Mouse (Mus musculus) lung, adult 2 months (tissue): ENCODE data around the gene Alk.

ENCODE experiments used
- CTCF ChIP-seq: fragments of 200-500 bp; IDR thresholded peaks from 2 replicates; pipeline ENCODE4 v1.5.1; 2011; ENCODE audit warnings: mild to moderate bottlenecking, low read length, control low read depth; ENCODE audit not compliant: insufficient read depth
- POLR2A ChIP-seq: fragments of 200-500 bp; IDR thresholded peaks from 2 replicates; pipeline ENCODE4 v1.6.1; 2011; ENCODE audit warnings: low read depth, mild to moderate bottlenecking, control low read depth, low read length, borderline replicate concordance; ENCODE audit errors: extremely low read depth

DNA sequence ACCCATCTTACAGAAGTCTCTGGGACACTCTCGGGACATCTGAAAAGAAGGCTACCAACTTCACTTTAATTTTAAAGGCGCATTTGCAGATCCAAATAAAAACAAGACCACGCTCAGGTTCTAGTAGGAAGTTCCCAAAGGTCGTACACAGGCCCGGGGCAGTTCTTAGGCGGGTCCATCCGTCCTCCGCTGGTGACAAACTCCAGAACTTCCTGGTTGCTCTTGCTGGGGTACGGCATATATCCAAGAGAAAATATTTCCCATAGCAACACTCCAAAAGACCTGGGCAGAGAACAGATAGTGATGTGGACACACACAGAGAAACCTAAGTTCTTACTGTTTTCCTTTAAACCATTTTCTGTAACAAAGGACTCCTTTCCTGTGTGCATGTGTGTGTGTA, 729.6 kb downstream of the Alk start:
- TF ChIP-seq POLR2A, result no peak
- TF ChIP-seq CTCF, result no peak
